9 mouse cellular contexts compared by ENCODE assay signal in genomic region chr1:135020970-135021369, GRCm38 (mm10). TPM values are rescaled to one million over a fixed set of nuclear protein-coding genes. Genes with fewer than 3 reads are reported as not detected.
DNase-seq lines count a peak whose midpoint lies in the region; ATAC-seq and TF ChIP-seq lines count a peak whose summit lies in the region.
"Had no signal": no experiment of that assay in that cellular context is flagged by ENCODE, and none has a peak within 500 bp of the region (broad histone marks: within the 10 kb centered on the region; RNA-seq: fewer than 3 reads in every experiment).

No protein-coding gene starts in this region.

- H3K9ac ChIP-seq in hindbrain, embryonic 11.5 days (ENCODE audit: low read depth, low read length) = no peak overlapping the region
- H3K9ac ChIP-seq in liver, postnatal 0 days (replicated peaks) = no peak overlapping the region
- H3K9ac ChIP-seq: liver, embryonic 13.5 days had no signal

- 41% methylated on average over 5 of the region's 5 CpGs for WGBS in hindbrain, embryonic 11.5 days
- 22% methylated on average over 5 of the region's 5 CpGs for WGBS in liver, postnatal 0 days (ENCODE audit: insufficient replicate concordance)

- H3K4me2 ChIP-seq in hindbrain, embryonic 11.5 days (replicated peaks; ENCODE audit: low read depth, low read length) = no peak overlapping the region
- H3K4me2 ChIP-seq in liver, postnatal 0 days (ENCODE audit: low read depth, low read length) = no peak overlapping the region
- H3K4me2 ChIP-seq: liver, embryonic 13.5 days had no signal

- H3K4me1 ChIP-seq in hindbrain, embryonic 11.5 days (replicated peaks; ENCODE audit: control insufficient read depth, insufficient read depth, low read length) = peaks cover 2% of the 10 kb centered on the region; the same call in 1 of the 2 replicates
- H3K4me1 ChIP-seq in liver, postnatal 0 days (ENCODE audit: insufficient read depth) = peaks cover 4% of the 10 kb centered on the region; the same call in 1 of the 2 replicates

- no peak for ATAC-seq in hindbrain, embryonic 11.5 days (ENCODE audit: low FRiP score)
- ATAC-seq in liver, postnatal 0 days = no peak

- no peaks in the 10 kb centered on the region for H3K36me3 ChIP-seq in hindbrain, embryonic 11.5 days (ENCODE audit: control insufficient read depth, insufficient read depth, low read length)
- H3K36me3 ChIP-seq in liver, postnatal 0 days (replicated peaks; ENCODE audit: insufficient read depth, low read length) = no peaks in the 10 kb centered on the region
- H3K36me3 ChIP-seq: liver, embryonic 13.5 days had no signal

- H3K4me3 ChIP-seq in layer of hippocampus, adult 2 months = no peak overlapping the region
- no peak overlapping the region for H3K4me3 ChIP-seq in hindbrain, embryonic 11.5 days (ENCODE audit: low read depth, low read length)
- H3K4me3 ChIP-seq in liver, postnatal 0 days (ENCODE audit: low read depth, low read length) = no peak overlapping the region
- H3K4me3 ChIP-seq: liver, embryonic 13.5 days had no signal

- no peak for DNase-seq in layer of hippocampus, adult 2 months (ENCODE audit: low spot score in 2 of 2)
- no peak for DNase-seq in layer of hippocampus, adult 11-12 months (ENCODE audit: low spot score)
- DNase-seq in brain, embryonic 14.5 days (ENCODE audit: low read depth) = peak; percentile 69
- DNase-seq in hindbrain, embryonic 11.5 days (ENCODE audit: low spot score) = peak; percentile 21
- peak; percentile 30 for DNase-seq in liver, postnatal 0 days
- DNase-seq in left cerebral cortex, adult 9 months (ENCODE audit: low spot score in 2 of 2) = no peak
- DNase-seq in thymus, postnatal 36 days = no peak
- DNase-seq: liver, embryonic 13.5 days; right cerebral cortex, postnatal 14 days had no signal

- H3K9me3 ChIP-seq in hindbrain, embryonic 11.5 days (ENCODE audit: control insufficient read depth, low read length) = no peaks in the 10 kb centered on the region
- no peaks in the 10 kb centered on the region for H3K9me3 ChIP-seq in liver, postnatal 0 days (ENCODE audit: low read length)
- H3K9me3 ChIP-seq: liver, embryonic 13.5 days had no signal

- TF ChIP-seq POLR2A in brain, embryonic 14.5 days (IDR thresholded peaks at IDR 0.05; ENCODE audit: borderline replicate concordance, extremely low read depth, insufficient read depth, insufficient read length, poor library complexity, severe bottlenecking) = no peak

- H3K27ac ChIP-seq in layer of hippocampus, adult 2 months = peak overlapping the region; percentile 60; the same call in 1 of the 2 replicates
- H3K27ac ChIP-seq in hindbrain, embryonic 11.5 days (ENCODE audit: low read depth, low read length) = no peak overlapping the region
- H3K27ac ChIP-seq in liver, postnatal 0 days (ENCODE audit: low read depth) = no peak overlapping the region
- H3K27ac ChIP-seq: liver, embryonic 13.5 days had no signal

- H3K27me3 ChIP-seq in hindbrain, embryonic 11.5 days (ENCODE audit: control insufficient read depth, insufficient read depth, low read length) = no peaks in the 10 kb centered on the region
- no peaks in the 10 kb centered on the region for H3K27me3 ChIP-seq in liver, postnatal 0 days (ENCODE audit: insufficient read depth, low read length)

- no peak for TF ChIP-seq EP300 in liver, postnatal 0 days (IDR thresholded peaks at IDR 0.05; ENCODE audit: low read depth)

- no peak for TF ChIP-seq CTCF in layer of hippocampus, adult 2 months (conservative IDR thresholded peaks at IDR 0.05)
- TF ChIP-seq CTCF in brain, embryonic 14.5 days (IDR thresholded peaks at IDR 0.05; ENCODE audit: borderline replicate concordance, extremely low read depth, insufficient read depth, insufficient read length) = no peak
- no peak for TF ChIP-seq CTCF in liver, postnatal 0 days (IDR thresholded peaks at IDR 0.05; ENCODE audit: low read depth)

RNA-seq across cellular contexts. Expression of gene Ube2t, which starts 58.6 kb away (rescaled TPM):
- 1 to 10 TPM; 1.5 to 1.6 TPM for total RNA-seq in layer of hippocampus, adult 2 months (2021)
- 10.1 and 20.2 TPM in 2 replicates for polyA plus RNA-seq in brain, embryonic 14.5 days (2012; rRNA removed)
- polyA plus RNA-seq in hindbrain, embryonic 11.5 days (2014; fragmentation: Nextera tagmentation; extraction: Ambion mirVana) = 40.3 and 40.9 TPM in 2 replicates
- 17.1 and 17.6 TPM in 2 replicates for polyA plus RNA-seq in liver, postnatal 0 days (2015; fragmentation: Nextera tagmentation; extraction: Ambion mirVana)

Comparison
In these comparisons a context has a peak if more than half of its experiments do, and no peak if none do; other contexts are left out.
1. DNase-seq: peak in brain, embryonic 14.5 days (single experiment), hindbrain, embryonic 11.5 days (single experiment) and liver, postnatal 0 days (single experiment); none in layer of hippocampus, adult 2 months (0 of 2), layer of hippocampus, adult 11-12 months (single experiment), left cerebral cortex, adult 9 months (0 of 2) and thymus, postnatal 36 days (0 of 2).